Mouse (Mus musculus) heart, postnatal 0 days (tissue): ENCODE results near the gene Cotl1. TPM values are rescaled to one million over a fixed set of nuclear protein-coding genes. Genes with fewer than 3 reads are reported as not detected.

ENCODE experiments used
- ATAC-seq: fragments of 200-750 bp; cut with Nextera tagmentation; 2 replicates; pipeline ENCODE4 v1.8.0; 2017; ENCODE audit warnings: low read depth, moderate number of reproducible peaks, moderate library complexity; ENCODE audit not compliant: insufficient read depth
- DNase-seq: peaks from one replicate; pipeline ENCODE4 v3.0.0-alpha.2; 2016; ENCODE audit warnings: low spot score
- H3K27ac ChIP-seq: fragments of 300-500 bp; sonication (generic); 2 replicates; pipeline ENCODE4 v1.5.1; 2014; ENCODE audit warnings: low read depth, mild to moderate bottlenecking
- H3K27me3 ChIP-seq: fragments of 300-500 bp; sonication (generic); 2 replicates; pipeline ENCODE4 v1.6.1; 2014; ENCODE audit warnings: low read length, mixed read lengths; ENCODE audit not compliant: control insufficient read depth, insufficient read depth
- H3K36me3 ChIP-seq: fragments of 300-500 bp; sonication (generic); replicated peaks from 2 replicates; pipeline ENCODE4 v1.6.1; 2014; ENCODE audit warnings: low read length, mixed read lengths; ENCODE audit not compliant: control insufficient read depth, insufficient read depth
- H3K4me1 ChIP-seq: fragments of 300-500 bp; sonication (generic); 2 replicates; pipeline ENCODE4 v1.6.1; 2014; ENCODE audit warnings: antibody characterized with exemption; ENCODE audit not compliant: control insufficient read depth, insufficient read depth
- H3K4me2 ChIP-seq: fragments of 300-500 bp; sonication (generic); 2 replicates; pipeline ENCODE4 v1.6.1; 2014; ENCODE audit warnings: low read depth, mild to moderate bottlenecking, low read length, moderate library complexity
- H3K4me3 ChIP-seq: fragments of 300-500 bp; sonication (generic); 2 replicates; pipeline ENCODE4 v1.5.1; 2014; ENCODE audit warnings: low read depth, low read length
- H3K9ac ChIP-seq: fragments of 300-500 bp; sonication (generic); replicated peaks from 2 replicates; pipeline ENCODE4 v1.6.1; 2014; ENCODE audit warnings: low read depth, low read length, mixed read lengths
- H3K9me3 ChIP-seq: fragments of 300-500 bp; sonication (generic); replicated peaks from 2 replicates; pipeline ENCODE4 v1.6.1; 2016; ENCODE audit warnings: low read length; ENCODE audit not compliant: control insufficient read depth
- CTCF ChIP-seq: IDR thresholded peaks from 2 replicates; pipeline ENCODE4 v1.5.1; 2016; ENCODE audit warnings: antibody characterized with exemption, control low read depth, low read depth
- EP300 ChIP-seq: IDR thresholded peaks from 2 replicates; pipeline ENCODE4 v1.6.1; 2016; ENCODE audit warnings: antibody characterized with exemption, low read depth
- WGBS: fragments of 180-500 bp; shearing (Covaris S2); extraction: QIAGEN DNeasy Blood & Tissue Kit; methylation state at CpG from one replicate; pipeline ENCODE4 v1.1.7; 2014; 5-methylcytosine and 5-hydroxymethylcytosine counted together
- polyA plus RNA-seq: library from polyadenylated mRNA; unstranded; fragments of >200 nt; fragmentation: Nextera tagmentation; extraction: Ambion mirVana; gene quantifications from 2 replicates; pipeline ENCODE4 v1.2.1, GENCODE M21; 2015
- total RNA-seq: library from RNA; depleted of rRNA; stranded (reverse); fragments of >200 nt; gene quantifications from 2 replicates; pipeline ENCODE4 v1.2.3, GENCODE M21; 2014; ENCODE audit warnings: low replicate concordance

Cotl1 gene
- total and polyA plus RNA-seq, 2 experiments from 2014 or later = 15.4 to 28.3 TPM

DNA sequence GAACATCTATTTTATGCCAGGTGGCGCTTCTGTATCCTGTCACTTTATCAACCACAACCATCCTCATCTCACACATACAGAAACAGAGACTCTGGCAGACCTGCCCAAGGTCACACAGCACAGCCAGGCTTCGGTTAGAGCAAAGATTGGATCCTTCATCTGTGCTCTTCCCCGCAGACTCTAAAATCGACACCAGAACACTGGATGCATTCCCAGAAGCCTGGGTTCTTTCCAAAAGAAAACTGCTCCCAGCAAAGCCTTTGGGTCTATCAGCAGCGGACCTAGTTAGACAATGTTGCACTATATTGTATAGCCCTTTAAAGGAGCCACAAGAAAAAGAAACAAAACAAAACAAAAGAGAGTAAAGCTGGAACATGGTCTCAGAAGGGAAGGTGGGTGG lies 5.1 kb downstream of the Cotl1 start:
- no peak overlapping the region for H3K4me3 ChIP-seq
- H3K27me3 ChIP-seq = no peaks in the 10 kb centered on the region
- H3K9ac ChIP-seq = no peak overlapping the region
- H3K9me3 ChIP-seq = no peaks in the 10 kb centered on the region
- DNase-seq = no peak
- peaks cover 18% of the 10 kb centered on the region for H3K4me1 ChIP-seq
- no peak for TF ChIP-seq CTCF
- no peak for TF ChIP-seq EP300
- no peaks in the 10 kb centered on the region for H3K36me3 ChIP-seq
- no peak overlapping the region for H3K27ac ChIP-seq
- 80% methylated on average over 5 of the region's 5 CpGs for WGBS
- no peak overlapping the region for H3K4me2 ChIP-seq
- ATAC-seq = no peak

DNA sequence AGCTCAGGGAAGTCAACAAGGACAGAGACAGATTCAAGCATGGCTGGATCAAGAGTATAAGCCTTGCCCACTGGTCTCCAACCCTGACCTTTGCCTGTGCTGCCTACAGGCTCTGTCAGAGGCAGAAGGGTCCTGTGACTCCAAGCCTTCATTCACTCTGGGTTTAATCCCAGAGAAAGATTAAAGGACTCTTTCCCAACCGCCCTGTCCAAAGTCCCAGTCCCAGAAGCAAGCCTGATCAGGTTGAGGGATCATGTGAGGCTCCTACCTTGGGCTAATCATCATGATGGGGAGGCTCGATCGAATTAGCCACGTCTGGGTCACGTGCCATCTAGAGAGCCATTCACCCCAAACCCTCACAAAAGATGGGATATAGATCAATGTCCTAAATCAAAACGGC lies 5.7 kb downstream of the Cotl1 start:
- no peaks in the 10 kb centered on the region for H3K27me3 ChIP-seq
- H3K4me2 ChIP-seq = no peak overlapping the region
- DNase-seq = no peak
- no peak overlapping the region for H3K27ac ChIP-seq
- H3K4me1 ChIP-seq = peaks cover 14% of the 10 kb centered on the region
- TF ChIP-seq CTCF (no peak), EP300 (no peak)
- no peak for ATAC-seq
- H3K9me3 ChIP-seq = no peaks in the 10 kb centered on the region
- 94% methylated on average over 6 of the region's 6 CpGs for WGBS
- H3K4me3 ChIP-seq = no peak overlapping the region
- no peaks in the 10 kb centered on the region for H3K36me3 ChIP-seq
- no peak overlapping the region for H3K9ac ChIP-seq

DNA sequence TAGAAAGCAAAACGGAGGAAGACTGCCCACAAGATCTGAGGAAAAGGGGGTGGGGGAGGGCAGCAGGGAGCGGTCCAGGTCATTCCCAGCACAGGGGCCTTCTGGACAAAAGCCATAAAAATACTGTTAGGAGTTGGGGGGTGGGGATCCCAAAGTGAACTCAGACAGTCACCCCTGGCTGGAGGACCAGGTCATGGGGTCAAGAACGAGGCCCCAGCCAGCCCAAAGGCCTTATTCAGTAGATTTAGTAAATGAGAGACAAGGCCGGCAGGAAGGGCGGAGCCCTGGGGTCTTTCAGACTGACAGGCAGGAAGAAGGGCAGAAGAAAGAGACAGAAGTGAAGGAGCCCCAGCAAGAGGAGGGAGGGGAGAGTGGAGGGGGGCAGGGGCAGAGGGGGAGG lies 7.4 kb downstream of the Cotl1 start:
- Histone ChIP-seq H3K9me3 (no peaks in the 10 kb centered on the region), H3K27ac (no peak overlapping the region), H3K27me3 (no peaks in the 10 kb centered on the region), H3K4me1 (peaks cover 18% of the 10 kb centered on the region), H3K4me2 (no peak overlapping the region), H3K9ac (no peak overlapping the region), H3K4me3 (no peak overlapping the region), H3K36me3 (no peaks in the 10 kb centered on the region)
- WGBS = 58% methylated on average over 5 of the region's 5 CpGs
- DNase-seq (no peak), ATAC-seq (no peak)
- TF ChIP-seq CTCF (no peak), EP300 (no peak)

DNA sequence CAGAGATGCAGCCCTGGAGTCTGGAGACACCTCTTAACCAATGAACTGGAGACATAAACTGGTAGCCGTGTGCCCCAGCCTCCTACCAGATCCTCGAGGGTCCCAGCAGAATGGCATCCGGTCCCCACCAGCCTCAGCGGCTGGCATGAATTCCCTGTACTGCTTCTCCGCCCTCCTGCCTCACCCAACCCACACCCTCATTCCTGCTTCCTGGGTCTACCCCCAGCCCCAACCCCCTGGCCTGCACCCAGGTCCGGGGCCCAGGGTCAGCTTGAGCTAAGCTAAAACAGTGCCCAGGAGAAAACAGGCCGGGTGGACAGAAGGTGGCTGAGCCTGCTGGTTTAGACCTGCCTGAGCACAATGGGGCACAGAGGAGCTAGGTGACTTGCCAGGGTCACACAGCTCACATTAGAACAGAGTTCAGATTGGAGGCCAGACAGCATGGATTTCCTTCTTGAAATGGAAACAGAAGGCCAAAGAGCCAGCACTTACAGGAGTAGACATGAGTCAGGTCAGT lies 8.2 kb downstream of the Cotl1 start:
- Histone ChIP-seq H3K36me3 (no peaks in the 10 kb centered on the region), H3K4me2 (peak overlapping the region; percentile 51; the same call in 1 of the 2 replicates), H3K9ac (no peak overlapping the region), H3K27me3 (no peaks in the 10 kb centered on the region), H3K9me3 (no peaks in the 10 kb centered on the region), H3K4me1 (peaks cover 19% of the 10 kb centered on the region), H3K27ac (no peak overlapping the region), H3K4me3 (no peak overlapping the region)
- DNase-seq (no peak), ATAC-seq (no peak)
- WGBS = 62% methylated on average over 7 of the region's 7 CpGs
- TF ChIP-seq EP300 (no peak), CTCF (no peak)

DNA sequence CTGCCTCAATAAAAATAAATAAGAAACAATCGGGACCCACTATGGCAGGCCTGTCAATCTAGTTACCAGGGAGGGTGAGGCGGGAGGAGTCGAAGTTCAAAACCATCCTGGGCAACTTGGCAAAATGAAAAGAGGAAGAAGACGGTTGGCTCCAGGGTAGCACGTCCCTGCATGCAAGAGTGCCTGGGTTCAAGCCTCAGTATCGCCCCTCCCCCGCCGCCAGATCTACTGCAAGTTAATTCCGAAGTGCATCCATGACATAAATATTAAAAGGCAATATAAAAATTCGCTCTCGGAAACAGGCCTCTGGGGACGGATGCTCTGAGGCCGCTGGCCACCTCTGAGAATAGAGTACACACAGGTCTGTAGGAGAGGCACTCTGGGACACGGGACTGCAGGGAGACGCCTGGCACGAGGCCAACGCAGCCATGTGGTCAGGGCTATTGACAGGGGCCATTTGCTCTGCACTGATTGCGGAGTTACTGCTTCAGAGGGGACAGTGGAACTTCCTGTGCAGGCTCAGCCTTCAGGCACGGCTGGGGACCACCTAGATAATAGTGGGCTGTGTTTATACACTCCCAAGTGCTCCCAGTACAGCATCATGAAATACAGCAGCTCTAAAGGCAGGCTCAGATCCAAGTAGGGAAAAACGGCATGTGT lies 8.9 kb downstream of the Cotl1 start:
- no peak overlapping the region for H3K27ac ChIP-seq
- TF ChIP-seq EP300 (no peak), CTCF (no peak)
- ATAC-seq (peak; percentile 85), DNase-seq (peak; percentile 84)
- H3K9me3 ChIP-seq = no peaks in the 10 kb centered on the region
- H3K4me3 ChIP-seq = 0 out of 2 replicates have a peak overlapping the region, but pooled peaks have one; percentile 0
- no peaks in the 10 kb centered on the region for H3K36me3 ChIP-seq
- 26% methylated on average over 20 of the region's 20 CpGs for WGBS
- H3K4me1 ChIP-seq = peaks cover 19% of the 10 kb centered on the region
- no peaks in the 10 kb centered on the region for H3K27me3 ChIP-seq
- H3K9ac ChIP-seq = no peak overlapping the region
- peak overlapping the region; percentile 51 for H3K4me2 ChIP-seq

DNA sequence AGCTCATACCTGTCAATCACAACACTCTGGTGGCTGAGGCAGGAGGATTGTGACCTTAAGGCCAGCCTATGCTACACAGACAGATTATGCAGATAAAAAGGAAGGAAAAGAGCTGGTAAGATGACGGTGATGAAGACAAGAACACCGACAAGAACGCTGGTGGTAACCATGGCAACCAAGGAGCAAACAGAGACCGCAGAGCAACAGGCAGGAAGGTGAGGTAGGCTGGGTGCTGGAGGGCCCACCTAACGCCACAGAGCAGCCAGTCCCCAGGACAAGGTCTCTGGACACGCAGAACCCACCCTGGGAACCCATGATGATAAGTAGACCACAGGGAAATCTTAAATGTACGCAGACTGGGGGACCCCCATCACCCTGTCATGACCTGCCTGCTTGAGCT lies 9.8 kb downstream of the Cotl1 start:
- H3K4me1 ChIP-seq = peaks cover 19% of the 10 kb centered on the region
- no peak overlapping the region for H3K9ac ChIP-seq
- no peak for TF ChIP-seq CTCF
- no peak for TF ChIP-seq EP300
- no peak overlapping the region for H3K27ac ChIP-seq
- H3K9me3 ChIP-seq = no peaks in the 10 kb centered on the region
- DNase-seq (no peak), ATAC-seq (no peak)
- H3K4me2 ChIP-seq = no peak overlapping the region
- H3K27me3 ChIP-seq = no peaks in the 10 kb centered on the region
- no peaks in the 10 kb centered on the region for H3K36me3 ChIP-seq
- no peak overlapping the region for H3K4me3 ChIP-seq
- 74% methylated on average over 7 of the region's 7 CpGs for WGBS
